Mouse (Mus musculus): ENCODE results near the gene Eef1akmt4.

Gene Eef1akmt4

GRCm38 (mm10) chr16:20611357-20612227, at the start of gene Eef1akmt4, which contains the start of the genes Gm49333 and Alg3:
TSS of gene Eef1akmt4 (plus strand) at chr16:20611593.
TSS of gene Gm49333 (plus strand) at chr16:20611610.
TSS of gene Alg3 (minus strand) at chr16:20611735.
- in situ Hi-C loops (cut with MboI; ENCODE audit: low pct_unique_long_range_greater_than_20kb in 1 of 2, low sequenced_read_pairs in 2 of 2, unreplicated experiment in 1 of 2) = no loop called here

DNA sequence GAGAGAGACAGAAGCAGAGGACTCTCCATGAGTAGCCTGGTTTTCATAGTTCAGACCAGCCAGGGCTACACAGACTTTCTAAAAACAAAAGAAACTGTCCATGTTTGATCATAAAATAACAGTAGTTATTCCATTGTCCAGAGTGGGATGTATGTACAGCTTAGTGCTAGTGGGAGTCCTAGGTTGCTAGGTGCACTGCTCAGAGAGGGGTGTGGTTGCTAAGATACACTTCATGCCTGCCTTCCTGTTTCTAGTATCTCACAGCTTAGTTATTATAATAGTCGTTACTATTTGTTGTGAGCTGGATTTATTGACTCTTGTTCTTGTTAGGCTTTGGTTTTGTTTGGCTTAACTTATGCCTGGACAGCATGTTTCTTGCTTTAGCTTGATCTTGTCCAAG, 46.3 kb upstream of the Eef1akmt4 start:
- in situ Hi-C loops (cut with MboI; ENCODE audit: low pct_unique_long_range_greater_than_20kb in 1 of 2, low sequenced_read_pairs in 2 of 2, unreplicated experiment in 1 of 2) = no loop called here

GRCm38 (mm10) chr16:20589366-20589938, 21.9 kb upstream of the Eef1akmt4 start, which contains the start of gene Vwa5b2:
TSS of gene Vwa5b2 (plus strand) at chr16:20589471.
- in situ Hi-C loops (cut with MboI; ENCODE audit: low pct_unique_long_range_greater_than_20kb in 1 of 2, low sequenced_read_pairs in 2 of 2, unreplicated experiment in 1 of 2) = no loop called here

- in situ Hi-C loops (cut with MboI; ENCODE audit: low pct_unique_long_range_greater_than_20kb in 1 of 2, low sequenced_read_pairs in 2 of 2, unreplicated experiment in 1 of 2) = no loop called here
Observed at GRCm38 (mm10) chr16:20589939-20590679, 21.3 kb upstream of the Eef1akmt4 start.

GRCm38 (mm10) chr16:20590680-20591038, 20.7 kb upstream of the Eef1akmt4 start:
- in situ Hi-C loops (cut with MboI; ENCODE audit: low pct_unique_long_range_greater_than_20kb in 1 of 2, low sequenced_read_pairs in 2 of 2, unreplicated experiment in 1 of 2) = no loop called here

GRCm38 (mm10) chr16:20591076-20591705, 20.2 kb upstream of the Eef1akmt4 start:
- in situ Hi-C loops (cut with MboI; ENCODE audit: low pct_unique_long_range_greater_than_20kb in 1 of 2, low sequenced_read_pairs in 2 of 2, unreplicated experiment in 1 of 2) = no loop called here

GRCm38 (mm10) chr16:20595060-20595673, 16.2 kb upstream of the Eef1akmt4 start:
- in situ Hi-C loops (cut with MboI; ENCODE audit: low pct_unique_long_range_greater_than_20kb in 1 of 2, low sequenced_read_pairs in 2 of 2, unreplicated experiment in 1 of 2) = no loop called here

GRCm38 (mm10) chr16:20595737-20596136, 15.7 kb upstream of the Eef1akmt4 start:
- in situ Hi-C loops (cut with MboI; ENCODE audit: low pct_unique_long_range_greater_than_20kb in 1 of 2, low sequenced_read_pairs in 2 of 2, unreplicated experiment in 1 of 2) = no loop called here

GRCm38 (mm10) chr16:20596687-20597441, 14.5 kb upstream of the Eef1akmt4 start:
- in situ Hi-C loops (cut with MboI; ENCODE audit: low pct_unique_long_range_greater_than_20kb in 1 of 2, low sequenced_read_pairs in 2 of 2, unreplicated experiment in 1 of 2) = no loop called here

DNA sequence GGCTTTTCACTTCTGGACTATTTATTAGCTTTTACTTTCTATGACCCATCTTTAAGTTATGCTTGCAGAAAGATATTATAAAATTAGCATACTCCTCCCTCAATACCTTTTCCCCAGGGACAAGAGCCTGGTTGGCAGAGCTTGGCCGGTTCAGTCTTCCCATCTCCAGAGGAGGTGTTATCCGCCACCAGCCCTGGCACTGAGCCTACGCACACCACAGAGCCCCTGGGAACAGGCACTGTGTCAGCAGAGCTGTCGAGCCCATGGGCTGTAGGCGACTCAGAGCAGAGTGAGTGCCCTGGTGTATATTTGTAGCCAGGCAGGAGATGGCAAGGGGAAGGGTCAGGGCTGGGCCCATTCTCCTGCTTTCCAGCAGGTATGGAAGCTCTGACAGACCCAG, 10.9 kb upstream of the Eef1akmt4 start:
- in situ Hi-C loops (cut with MboI; ENCODE audit: low pct_unique_long_range_greater_than_20kb in 1 of 2, low sequenced_read_pairs in 2 of 2, unreplicated experiment in 1 of 2) = no loop called here

DNA sequence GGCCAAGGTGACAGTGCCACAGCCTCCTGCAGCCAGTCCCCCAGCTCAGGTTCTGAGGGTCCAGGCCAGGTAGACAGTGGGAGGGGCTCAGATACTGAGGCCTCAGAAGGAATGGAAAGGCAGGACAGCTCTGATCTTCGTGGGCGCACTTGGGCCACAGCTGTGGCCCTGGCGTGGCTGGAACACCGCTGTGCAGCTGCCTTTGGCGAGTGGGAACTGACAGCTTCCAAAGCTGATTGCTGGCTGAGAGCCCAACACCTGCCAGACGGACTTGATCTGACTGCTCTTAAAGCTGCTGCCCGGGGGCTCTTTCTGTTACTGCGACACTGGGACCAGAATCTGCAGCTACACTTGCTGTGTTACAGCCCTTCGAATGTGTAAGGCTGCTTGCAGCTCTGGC, 6.7 kb upstream of the Eef1akmt4 start:
- in situ Hi-C loops (cut with MboI; ENCODE audit: low pct_unique_long_range_greater_than_20kb in 1 of 2, low sequenced_read_pairs in 2 of 2, unreplicated experiment in 1 of 2) = no loop called here

- in situ Hi-C loops (cut with MboI; ENCODE audit: low pct_unique_long_range_greater_than_20kb in 1 of 2, low sequenced_read_pairs in 2 of 2, unreplicated experiment in 1 of 2) = no loop called here
Observed at GRCm38 (mm10) chr16:20610501-20611356, 664 bp upstream of the Eef1akmt4 start.

- in situ Hi-C loops (cut with MboI; ENCODE audit: low pct_unique_long_range_greater_than_20kb in 1 of 2, low sequenced_read_pairs in 2 of 2, unreplicated experiment in 1 of 2) = no loop called here
Observed at GRCm38 (mm10) chr16:20619541-20620398, 8.4 kb downstream of the Eef1akmt4 start.

DNA sequence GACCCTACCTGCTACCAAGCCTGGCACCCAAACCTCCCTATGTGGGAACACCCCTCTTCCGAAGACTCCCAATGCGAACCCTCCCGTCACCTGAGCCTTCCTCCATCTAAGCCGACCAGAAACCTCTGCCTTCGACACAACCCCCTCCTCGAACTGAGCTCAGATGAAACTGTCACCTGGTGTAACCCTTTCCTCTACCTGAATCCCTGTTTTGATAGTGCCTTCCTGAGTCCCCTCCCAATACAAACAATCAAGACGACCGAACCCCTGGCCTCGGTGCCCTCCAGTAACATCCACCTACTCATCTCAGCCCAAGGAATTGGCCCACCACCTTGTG, 9.0 kb downstream of the Eef1akmt4 start:
- in situ Hi-C loops (cut with MboI; ENCODE audit: low pct_unique_long_range_greater_than_20kb in 1 of 2, low sequenced_read_pairs in 2 of 2, unreplicated experiment in 1 of 2) = no loop called here

- in situ Hi-C loops (cut with MboI; ENCODE audit: low pct_unique_long_range_greater_than_20kb in 1 of 2, low sequenced_read_pairs in 2 of 2, unreplicated experiment in 1 of 2) = no loop called here
Observed at GRCm38 (mm10) chr16:20620751-20621190, 9.4 kb downstream of the Eef1akmt4 start.
